Mouse (Mus musculus) small intestine, adult 2 months (tissue): ENCODE results near the gene Fxyd5.

Experiments
- CTCF ChIP-seq: fragments of 200-500 bp; IDR thresholded peaks from 2 replicates; pipeline ENCODE4 v1.5.1; 2012; ENCODE audit warnings: low read depth, mild to moderate bottlenecking, control low read depth, inconsistent platforms, low read length, moderate library complexity, mixed read lengths; ENCODE audit not compliant: insufficient replicate concordance, insufficient read length; ENCODE audit errors: extremely low read depth
- POLR2A ChIP-seq: fragments of 200-500 bp; IDR thresholded peaks from 2 replicates; pipeline ENCODE4 v1.6.1; 2012; ENCODE audit warnings: low read depth, mild to moderate bottlenecking, control low read depth, inconsistent platforms, low read length, moderate library complexity

GRCm38 (mm10) chr7:31049846-31050281, 7.6 kb upstream of the Fxyd5 start:
- no peak for TF ChIP-seq POLR2A
- TF ChIP-seq CTCF = no peak
